ENCODE assay signal across 21 mouse cellular contexts in genomic region chr9:123151561-123151960, GRCm38 (mm10). TPM values are rescaled to one million over a fixed set of nuclear protein-coding genes. Genes with fewer than 3 reads are reported as not detected.
A peak's percentile ranks its signal among the peaks of the same experiment; 100 is the strongest.
DNase-seq lines count a peak whose midpoint lies in the region; ATAC-seq lines count a peak whose summit lies in the region.
"Had no signal": no experiment of that assay in that cellular context is flagged by ENCODE, and none has a peak within 500 bp of the region (broad histone marks: within the 10 kb centered on the region; RNA-seq: fewer than 3 reads in every experiment).

No protein-coding gene starts in this region.

- WGBS in kidney, embryonic 16.5 days, result 25% methylated on average over 1 of the region's 1 CpGs
- WGBS in limb, embryonic 15.5 days, result 28% methylated on average over 1 of the region's 1 CpGs
- WGBS in hindbrain, embryonic 14.5 days, result 78% methylated on average over 1 of the region's 1 CpGs

- no peak for DNase-seq in kidney, adult 11 months
- peak; percentile 21 for DNase-seq in thymus, postnatal 25 days
- DNase-seq in thymus, postnatal 0 days (ENCODE audit: low spot score), result no peak
- DNase-seq in hindbrain, embryonic 14.5 days (ENCODE audit: low spot score), result no peak
- DNase-seq in adrenal gland, postnatal 4 days (ENCODE audit: low spot score in 2 of 2), result no peak
- DNase-seq: adrenal gland, adult 2 months; cerebellum, adult 9-10 months had no signal

- H3K36me3 ChIP-seq in kidney, embryonic 16.5 days (ENCODE audit: insufficient read depth, low read length), result no peaks in the 10 kb centered on the region
- H3K36me3 ChIP-seq in limb, embryonic 15.5 days, result no peaks in the 10 kb centered on the region
- no peaks in the 10 kb centered on the region for H3K36me3 ChIP-seq in hindbrain, embryonic 14.5 days (replicated peaks; ENCODE audit: control insufficient read depth, insufficient read depth)
- H3K36me3 ChIP-seq: embryonic facial prominence, embryonic 12.5 days; heart, embryonic 15.5 days; hindbrain, embryonic 12.5 days; intestine, embryonic 15.5 days; kidney, embryonic 15.5 days; liver, embryonic 15.5 days; midbrain, embryonic 15.5 days; neural tube, embryonic 15.5 days had no signal

- H3K27ac ChIP-seq in kidney, embryonic 16.5 days (ENCODE audit: low read length), result 0 out of 2 replicates have a peak overlapping the region, but pooled peaks have one; percentile 7
- peak overlapping the region; percentile 17; the same call in 1 of the 2 replicates for H3K27ac ChIP-seq in limb, embryonic 15.5 days
- H3K27ac ChIP-seq in hindbrain, embryonic 14.5 days, result no peak overlapping the region
- H3K27ac ChIP-seq: embryonic facial prominence, embryonic 12.5 days; forebrain, embryonic 13.5 days; heart, embryonic 15.5 days; hindbrain, embryonic 12.5 days; intestine, embryonic 15.5 days; liver, embryonic 15.5 days; midbrain, embryonic 15.5 days; neural tube, embryonic 15.5 days had no signal

- H3K27me3 ChIP-seq in kidney, embryonic 16.5 days (ENCODE audit: insufficient read depth, low read length), result no peaks in the 10 kb centered on the region
- H3K27me3 ChIP-seq in limb, embryonic 15.5 days, result no peaks in the 10 kb centered on the region
- H3K27me3 ChIP-seq in hindbrain, embryonic 14.5 days (ENCODE audit: control insufficient read depth, insufficient read depth, low read length), result peaks cover under 1% of the 10 kb centered on the region; the same call in 1 of the 2 replicates
- H3K27me3 ChIP-seq: forebrain, embryonic 13.5 days; heart, embryonic 15.5 days; hindbrain, embryonic 12.5 days; intestine, embryonic 15.5 days; kidney, embryonic 15.5 days; liver, embryonic 15.5 days; midbrain, embryonic 15.5 days; neural tube, embryonic 15.5 days had no signal

- H3K4me3 ChIP-seq in kidney, embryonic 16.5 days (ENCODE audit: low read length), result no peak overlapping the region
- H3K4me3 ChIP-seq in limb, embryonic 15.5 days, result no peak overlapping the region
- no peak overlapping the region for H3K4me3 ChIP-seq in hindbrain, embryonic 14.5 days (replicated peaks; ENCODE audit: low read length)
- H3K4me3 ChIP-seq: embryonic facial prominence, embryonic 12.5 days; erythroblast, embryonic 14.5 days; forebrain, embryonic 13.5 days; heart, embryonic 15.5 days; hindbrain, embryonic 12.5 days; intestine, embryonic 15.5 days; kidney, embryonic 15.5 days; liver, embryonic 15.5 days; megakaryocyte, embryonic 14.5 days; midbrain, embryonic 15.5 days; myocyte; neural tube, embryonic 15.5 days had no signal

- no peaks in the 10 kb centered on the region for H3K4me1 ChIP-seq in kidney, embryonic 16.5 days (ENCODE audit: insufficient read depth, low read length)
- peaks cover 3% of the 10 kb centered on the region; the same call in 1 of the 2 replicates for H3K4me1 ChIP-seq in limb, embryonic 15.5 days
- H3K4me1 ChIP-seq in hindbrain, embryonic 14.5 days (replicated peaks; ENCODE audit: control insufficient read depth, insufficient read depth, low read length), result no peaks in the 10 kb centered on the region
- H3K4me1 ChIP-seq: embryonic facial prominence, embryonic 12.5 days; forebrain, embryonic 13.5 days; heart, embryonic 15.5 days; hindbrain, embryonic 12.5 days; intestine, embryonic 15.5 days; midbrain, embryonic 15.5 days; neural tube, embryonic 15.5 days had no signal

- H3K9me3 ChIP-seq in kidney, embryonic 16.5 days (ENCODE audit: low read length), result no peaks in the 10 kb centered on the region
- H3K9me3 ChIP-seq in limb, embryonic 15.5 days, result no peaks in the 10 kb centered on the region
- H3K9me3 ChIP-seq in hindbrain, embryonic 14.5 days (ENCODE audit: control insufficient read depth, low read length), result no peaks in the 10 kb centered on the region
- H3K9me3 ChIP-seq: embryonic facial prominence, embryonic 12.5 days; forebrain, embryonic 13.5 days; heart, embryonic 15.5 days; hindbrain, embryonic 12.5 days; intestine, embryonic 15.5 days; kidney, embryonic 15.5 days; liver, embryonic 15.5 days; megakaryocyte, embryonic 14.5 days; midbrain, embryonic 15.5 days; neural tube, embryonic 15.5 days had no signal

- H3K9ac ChIP-seq in kidney, embryonic 16.5 days (replicated peaks; ENCODE audit: low read length), result no peak overlapping the region
- no peak overlapping the region for H3K9ac ChIP-seq in limb, embryonic 15.5 days
- H3K9ac ChIP-seq in hindbrain, embryonic 14.5 days, result no peak overlapping the region
- H3K9ac ChIP-seq: embryonic facial prominence, embryonic 12.5 days; forebrain, embryonic 13.5 days; heart, embryonic 15.5 days; hindbrain, embryonic 12.5 days; intestine, embryonic 15.5 days; kidney, embryonic 15.5 days; liver, embryonic 15.5 days; midbrain, embryonic 15.5 days; neural tube, embryonic 15.5 days had no signal

- no peak for ATAC-seq in kidney, embryonic 16.5 days (ENCODE audit: low FRiP score, low TSS enrichment)
- no peak for ATAC-seq in limb, embryonic 15.5 days (ENCODE audit: insufficient number of reproducible peaks, low FRiP score, low TSS enrichment, low read depth)
- ATAC-seq in hindbrain, embryonic 14.5 days (ENCODE audit: low FRiP score), result no peak
- ATAC-seq: forebrain, embryonic 13.5 days; midbrain, embryonic 15.5 days had no signal

- H3K4me2 ChIP-seq in kidney, embryonic 16.5 days (replicated peaks; ENCODE audit: low read depth, low read length), result no peak overlapping the region
- no peak overlapping the region for H3K4me2 ChIP-seq in limb, embryonic 15.5 days
- no peak overlapping the region for H3K4me2 ChIP-seq in hindbrain, embryonic 14.5 days (replicated peaks)
- H3K4me2 ChIP-seq: embryonic facial prominence, embryonic 12.5 days; forebrain, embryonic 13.5 days; heart, embryonic 15.5 days; hindbrain, embryonic 12.5 days; intestine, embryonic 15.5 days; kidney, embryonic 15.5 days; liver, embryonic 15.5 days; midbrain, embryonic 15.5 days; neural tube, embryonic 15.5 days had no signal

RNA-seq across cellular contexts. Expression of gene Clec3b, which starts 0.8 kb away (rescaled TPM):
- 0.70 and 0.77 TPM in 2 replicates for polyA plus RNA-seq in kidney, embryonic 16.5 days (2015; fragmentation: Nextera tagmentation; extraction: Ambion mirVana)
- 2.8 and 4.2 TPM in 2 replicates for polyA plus RNA-seq in thymus, postnatal 0 days (2015; fragmentation: Nextera tagmentation; extraction: Ambion mirVana)
- 10.5 and 14.1 TPM in 2 replicates for polyA plus RNA-seq in limb, embryonic 15.5 days (2015; fragmentation: Nextera tagmentation; extraction: Ambion mirVana)
- polyA plus RNA-seq in hindbrain, embryonic 14.5 days (2014; fragmentation: Nextera tagmentation; extraction: Ambion mirVana), result 0.60 and 0.64 TPM in 2 replicates
- 10 to 100 TPM; 37.2 to 44.0 TPM for total RNA-seq in adrenal gland, postnatal 4 days (2021)
- polyA plus RNA-seq: erythroblast, embryonic 14.5 days; intestine, embryonic 15.5 days; liver, embryonic 15.5 days had no signal

RNA-seq across cellular contexts. Expression of gene Exosc7, which starts 38.5 kb away (rescaled TPM):
- 133 and 137 TPM in 2 replicates for polyA plus RNA-seq in kidney, embryonic 16.5 days (2015; fragmentation: Nextera tagmentation; extraction: Ambion mirVana)
- 112 and 121 TPM in 2 replicates for polyA plus RNA-seq in thymus, postnatal 0 days (2015; fragmentation: Nextera tagmentation; extraction: Ambion mirVana)
- 103 and 108 TPM in 2 replicates for polyA plus RNA-seq in limb, embryonic 15.5 days (2015; fragmentation: Nextera tagmentation; extraction: Ambion mirVana)
- polyA plus RNA-seq in hindbrain, embryonic 14.5 days (2014; fragmentation: Nextera tagmentation; extraction: Ambion mirVana), result 73.2 and 76.4 TPM in 2 replicates
- total RNA-seq in adrenal gland, postnatal 4 days (2021), result 10 to 100 TPM; 55.3 to 60.2 TPM

RNA-seq across cellular contexts. Expression of gene Zdhhc3, which starts 38.6 kb away (rescaled TPM):
- 69.8 and 73.4 TPM in 2 replicates for polyA plus RNA-seq in kidney, embryonic 16.5 days (2015; fragmentation: Nextera tagmentation; extraction: Ambion mirVana)
- polyA plus RNA-seq in thymus, postnatal 0 days (2015; fragmentation: Nextera tagmentation; extraction: Ambion mirVana), result 48.6 and 49.2 TPM in 2 replicates
- 70.3 and 78.2 TPM in 2 replicates for polyA plus RNA-seq in limb, embryonic 15.5 days (2015; fragmentation: Nextera tagmentation; extraction: Ambion mirVana)
- polyA plus RNA-seq in hindbrain, embryonic 14.5 days (2014; fragmentation: Nextera tagmentation; extraction: Ambion mirVana), result 63.6 and 71.7 TPM in 2 replicates
- 10 to 100 TPM; 77.9 to 81.1 TPM for total RNA-seq in adrenal gland, postnatal 4 days (2021)
